In the genomic region with DNA sequence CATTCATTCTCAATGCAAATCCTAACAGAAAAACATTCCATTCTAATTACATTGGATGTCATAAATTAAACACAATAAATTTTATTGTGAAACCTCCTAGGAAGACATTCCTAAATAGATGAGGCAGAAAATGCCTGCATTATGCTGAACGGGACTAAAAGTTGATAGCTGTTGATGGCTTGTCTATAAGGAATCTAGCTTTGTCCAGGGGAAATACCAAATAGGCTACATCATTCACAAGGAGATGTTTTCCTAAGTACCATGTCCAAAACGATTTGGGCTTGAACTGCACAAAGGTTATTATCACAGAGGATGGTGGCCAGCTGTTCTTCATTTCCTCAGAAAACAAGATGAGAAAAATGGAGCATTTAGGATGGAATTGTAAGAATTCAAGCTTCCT, we compare ENCODE assay signal across 25 mouse cellular contexts.
DNase-seq lines count a peak whose midpoint lies in the region; ATAC-seq and TF ChIP-seq lines count a peak whose summit lies in the region.
"Had no signal": no experiment of that assay in that cellular context is flagged by ENCODE, and none has a peak within 500 bp of the region (broad histone marks: within the 10 kb centered on the region; RNA-seq: fewer than 3 reads in every experiment).

No protein-coding gene starts in this region.

- POLR2A ChIA-PET in Patski (lab: Charles Lee) = interaction anchor here (1.3 kb wide), 1 partner anchor 552 kb away, joined by 4 read pairs; the partner anchor contains the start of gene Irs1

- no peak overlapping the region for H3K9ac ChIP-seq in kidney, postnatal 0 days (ENCODE audit: low read depth, low read length)
- no peak overlapping the region for H3K9ac ChIP-seq in kidney, embryonic 16.5 days (replicated peaks; ENCODE audit: low read length)
- H3K9ac ChIP-seq in embryonic facial prominence, embryonic 14.5 days (ENCODE audit: low read depth, low read length) = no peak overlapping the region
- H3K9ac ChIP-seq: embryonic facial prominence, embryonic 13.5 days; forebrain, postnatal 0 days; hindbrain, embryonic 15.5 days; intestine, embryonic 15.5 days; kidney, embryonic 15.5 days; liver, postnatal 0 days; midbrain, embryonic 12.5 days had no signal

- CTCF ChIA-PET in Patski (lab: Charles Lee) = no interaction called here

- TF ChIP-seq CTCF in kidney, postnatal 0 days (IDR thresholded peaks at IDR 0.05; ENCODE audit: low read depth) = no peak
- TF ChIP-seq CTCF in C2C12 (IDR thresholded peaks at IDR 0.05; ENCODE audit: control insufficient read depth, insufficient read depth, insufficient read length) (no peak), Patski (IDR thresholded peaks at IDR 0.05) (no peak)
- no peak for TF ChIP-seq CTCF in thymus, adult 2 months (IDR thresholded peaks at IDR 0.05; ENCODE audit: borderline replicate concordance, control insufficient read depth, extremely low read depth, insufficient read depth, low read length, poor library complexity)

- no peaks in the 10 kb centered on the region for H3K27me3 ChIP-seq in kidney, postnatal 0 days (ENCODE audit: insufficient read depth, low read length)
- no peaks in the 10 kb centered on the region for H3K27me3 ChIP-seq in kidney, embryonic 16.5 days (ENCODE audit: insufficient read depth, low read length)
- H3K27me3 ChIP-seq in C2C12 (ENCODE audit: control insufficient read depth, insufficient read depth, insufficient read length) (no peaks in the 10 kb centered on the region), Patski (no peaks in the 10 kb centered on the region)
- no peaks in the 10 kb centered on the region for H3K27me3 ChIP-seq in embryonic facial prominence, embryonic 14.5 days (replicated peaks; ENCODE audit: control insufficient read depth, insufficient read depth, low read length)
- H3K27me3 ChIP-seq in thymus, adult 2 months (ENCODE audit: control insufficient read depth, insufficient read depth, low read length) = no peaks in the 10 kb centered on the region
- H3K27me3 ChIP-seq: embryonic facial prominence, embryonic 13.5 days; hindbrain, embryonic 15.5 days; intestine, embryonic 15.5 days; kidney, embryonic 15.5 days; midbrain, embryonic 12.5 days had no signal

- no peaks in the 10 kb centered on the region for H3K9me3 ChIP-seq in kidney, postnatal 0 days (replicated peaks; ENCODE audit: low read length)
- no peaks in the 10 kb centered on the region for H3K9me3 ChIP-seq in kidney, embryonic 16.5 days (ENCODE audit: low read length)
- H3K9me3 ChIP-seq in embryonic facial prominence, embryonic 14.5 days (ENCODE audit: control insufficient read depth, low read length) = no peaks in the 10 kb centered on the region
- H3K9me3 ChIP-seq: embryonic facial prominence, embryonic 13.5 days; hindbrain, embryonic 15.5 days; intestine, embryonic 15.5 days; kidney, embryonic 15.5 days; midbrain, embryonic 12.5 days had no signal

- WGBS in kidney, postnatal 0 days = 28% methylated on average over 2 of the region's 2 CpGs
- 35% methylated on average over 2 of the region's 2 CpGs for WGBS in kidney, embryonic 16.5 days
- WGBS in embryonic facial prominence, embryonic 14.5 days = 14% methylated on average over 2 of the region's 2 CpGs
- WGBS in thymus, adult 2 months = 42% methylated on average over 2 of the region's 2 CpGs

- peak; percentile 51 for DNase-seq in kidney, postnatal 0 days (ENCODE audit: low spot score)
- no peak for DNase-seq in Patski (ENCODE audit: low read depth, low spot score)
- DNase-seq in embryonic facial prominence, embryonic 14.5 days (ENCODE audit: low spot score) = peak; percentile 78
- DNase-seq in gastrocnemius, postnatal 10 days = no peak
- DNase-seq in left cerebral cortex, postnatal 4 days = no peak
- DNase-seq in thymus, adult 2 months = no peak
- DNase-seq: adrenal gland, postnatal 10 days; cerebellum, adult 2 months; cerebellum, postnatal 36 days; forebrain, postnatal 0 days; gastrocnemius, postnatal 25 days; heart, adult 2 months; heart, postnatal 36 days; liver, postnatal 0 days had no signal

- H3ac ChIP-seq in C2C12 (ENCODE audit: control insufficient read depth, insufficient read length, low read depth) = no peak overlapping the region

- H3K4me3 ChIP-seq in kidney, postnatal 0 days (replicated peaks; ENCODE audit: low read depth, low read length) = no peak overlapping the region
- no peak overlapping the region for H3K4me3 ChIP-seq in kidney, embryonic 16.5 days (ENCODE audit: low read length)
- no peak overlapping the region for H3K4me3 ChIP-seq in C2C12 (ENCODE audit: insufficient read depth, poor library complexity, severe bottlenecking)
- H3K4me3 ChIP-seq in embryonic facial prominence, embryonic 14.5 days (ENCODE audit: low read depth, low read length) = no peak overlapping the region
- H3K4me3 ChIP-seq in thymus, adult 2 months (ENCODE audit: control insufficient read depth, insufficient read depth, low read length) = no peak overlapping the region
- H3K4me3 ChIP-seq: embryonic facial prominence, embryonic 13.5 days; heart, adult 2 months; hindbrain, embryonic 15.5 days; intestine, embryonic 15.5 days; kidney, embryonic 15.5 days; midbrain, embryonic 12.5 days had no signal

- no peaks in the 10 kb centered on the region for H3K79me3 ChIP-seq in C2C12 (ENCODE audit: low read depth)

- H3K4me2 ChIP-seq in kidney, postnatal 0 days (ENCODE audit: low read length) = no peak overlapping the region
- H3K4me2 ChIP-seq in kidney, embryonic 16.5 days (replicated peaks; ENCODE audit: low read depth, low read length) = no peak overlapping the region
- H3K4me2 ChIP-seq in embryonic facial prominence, embryonic 14.5 days (ENCODE audit: low read depth, low read length) = no peak overlapping the region
- H3K4me2 ChIP-seq: embryonic facial prominence, embryonic 13.5 days; hindbrain, embryonic 15.5 days; intestine, embryonic 15.5 days; kidney, embryonic 15.5 days; liver, embryonic 11.5 days; midbrain, embryonic 12.5 days had no signal

- no peaks in the 10 kb centered on the region for H3K79me2 ChIP-seq in C2C12 (ENCODE audit: control insufficient read depth, insufficient read depth)

- no peak for TF ChIP-seq POLR2A in thymus, adult 2 months (IDR thresholded peaks at IDR 0.05; ENCODE audit: control insufficient read depth, extremely low read depth, insufficient read depth, low read length, poor library complexity)

- in situ Hi-C loops in Patski (cut with MboI; ENCODE audit: low pct_unique_long_range_greater_than_20kb) = loop anchor here (10.0 to 25.0 kb wide), 2 partner anchors 224 to 699 kb away; no protein-coding TSS in a partner anchor

- intact Hi-C loops in left cerebral cortex, postnatal 4 days (cut with DNase I) = no loop called here

- no peak overlapping the region for H3K27ac ChIP-seq in kidney, postnatal 0 days
- no peak overlapping the region for H3K27ac ChIP-seq in kidney, embryonic 16.5 days (ENCODE audit: low read length)
- no peak overlapping the region for H3K27ac ChIP-seq in embryonic facial prominence, embryonic 14.5 days (replicated peaks; ENCODE audit: low read depth, low read length)
- H3K27ac ChIP-seq in thymus, adult 2 months (ENCODE audit: control insufficient read depth, insufficient read depth, low read length) = no peak overlapping the region
- H3K27ac ChIP-seq: embryonic facial prominence, embryonic 13.5 days; heart, adult 2 months; hindbrain, embryonic 15.5 days; intestine, embryonic 15.5 days; kidney, embryonic 15.5 days; midbrain, embryonic 12.5 days; stomach, postnatal 0 days had no signal

- no peaks in the 10 kb centered on the region for H3K36me3 ChIP-seq in kidney, postnatal 0 days (ENCODE audit: insufficient read depth, low read length)
- no peaks in the 10 kb centered on the region for H3K36me3 ChIP-seq in kidney, embryonic 16.5 days (ENCODE audit: insufficient read depth, low read length)
- H3K36me3 ChIP-seq in C2C12 (ENCODE audit: control insufficient read depth, insufficient read depth) = no peaks in the 10 kb centered on the region
- H3K36me3 ChIP-seq in embryonic facial prominence, embryonic 14.5 days (ENCODE audit: control insufficient read depth, insufficient read depth, low read length) = no peaks in the 10 kb centered on the region
- no peaks in the 10 kb centered on the region for H3K36me3 ChIP-seq in thymus, adult 2 months (ENCODE audit: control insufficient read depth, insufficient read depth, low read length)
- H3K36me3 ChIP-seq: embryonic facial prominence, embryonic 13.5 days; hindbrain, embryonic 15.5 days; intestine, embryonic 15.5 days; kidney, embryonic 15.5 days; midbrain, embryonic 12.5 days had no signal

- H3K4me1 ChIP-seq in kidney, postnatal 0 days (replicated peaks; ENCODE audit: insufficient read depth, low read length) = no peaks in the 10 kb centered on the region
- no peaks in the 10 kb centered on the region for H3K4me1 ChIP-seq in kidney, embryonic 16.5 days (ENCODE audit: insufficient read depth, low read length)
- H3K4me1 ChIP-seq in embryonic facial prominence, embryonic 14.5 days (ENCODE audit: control insufficient read depth, insufficient read depth, low read length) = no peaks in the 10 kb centered on the region
- no peaks in the 10 kb centered on the region for H3K4me1 ChIP-seq in thymus, adult 2 months (replicated peaks; ENCODE audit: control insufficient read depth, insufficient read depth, low read length)
- H3K4me1 ChIP-seq: embryonic facial prominence, embryonic 13.5 days; hindbrain, embryonic 15.5 days; intestine, embryonic 15.5 days; kidney, embryonic 15.5 days; midbrain, embryonic 12.5 days had no signal

- no peak for ATAC-seq in kidney, postnatal 0 days (replicated peaks; ENCODE audit: low FRiP score, low read depth)
- ATAC-seq in kidney, embryonic 16.5 days (ENCODE audit: low FRiP score, low TSS enrichment) = no peak
- ATAC-seq in Patski = peak; percentile 67
- peak; percentile 62; the same call in 1 of the 2 replicates for ATAC-seq in embryonic facial prominence, embryonic 14.5 days (ENCODE audit: low read depth)
- ATAC-seq: activated CD4-positive, CD25-positive, alpha-beta regulatory T cell, adult 4 months; forebrain, postnatal 0 days; intestine, embryonic 15.5 days; liver, postnatal 0 days; lung, postnatal 0 days had no signal

TF ChIP-seq in C2C12, 6 proteins besides CTCF, POLR2A, EP300 and RAD21:
- peak; percentile 55 for TF ChIP-seq MYOD1 (IDR thresholded peaks at IDR 0.05; ENCODE audit: control insufficient read depth, insufficient read length, low read depth)
- TF ChIP-seq USF1 (IDR thresholded peaks at IDR 0.05; ENCODE audit: low read depth) = no peak
- peak; percentile 89 for TF ChIP-seq CEBPB (IDR thresholded peaks at IDR 0.05; ENCODE audit: low read depth)
- TF ChIP-seq MYOG (IDR thresholded peaks at IDR 0.05; ENCODE audit: control insufficient read depth, extremely low read depth, insufficient read length) = no peak
- no peak for TF ChIP-seq FOSL1 (IDR thresholded peaks at IDR 0.05; ENCODE audit: insufficient read depth, low read length, poor library complexity, severe bottlenecking)
- no peak for TF ChIP-seq MAX (IDR thresholded peaks at IDR 0.05)

Comparison
In these comparisons a context has a peak if more than half of its experiments do, and no peak if none do; other contexts are left out.
1. ATAC-seq: peak in Patski (single experiment) and embryonic facial prominence, embryonic 14.5 days (single experiment); none in kidney, postnatal 0 days (single experiment) and kidney, embryonic 16.5 days (single experiment).
2. DNase-seq: peak in kidney, postnatal 0 days (single experiment) and embryonic facial prominence, embryonic 14.5 days (single experiment); none in Patski (single experiment), gastrocnemius, postnatal 10 days (single experiment), left cerebral cortex, postnatal 4 days (single experiment) and thymus, adult 2 months (single experiment).